Mouse (Mus musculus): Measurements from ENCODE around the gene Parp11. TPM values are rescaled to one million over a fixed set of nuclear protein-coding genes. Genes with fewer than 3 reads are reported as not detected.

The Parp11 gene
- polyA plus RNA-seq, 1 experiment = 4.3 TPM

- H3K36me3 ChIP-seq (ENCODE audit: control insufficient read depth, insufficient read depth) = no peaks in the 10 kb centered on the region
- no peak overlapping the region for H3K4me2 ChIP-seq (ENCODE audit: low read depth)
- no peaks in the 10 kb centered on the region for H3K79me2 ChIP-seq (ENCODE audit: control insufficient read depth, insufficient read depth)
- H3ac ChIP-seq (ENCODE audit: control insufficient read depth, insufficient read length) = no peak overlapping the region
- H3K27me3 ChIP-seq (ENCODE audit: control insufficient read depth, insufficient read depth, insufficient read length) = no peaks in the 10 kb centered on the region
- TF ChIP-seq MYOG (IDR thresholded peaks at IDR 0.05; ENCODE audit: control insufficient read depth in 1 of 3, insufficient read depth in 1 of 3, insufficient read length in 2 of 3, low read depth in 2 of 3) = no peak
- no peak for TF ChIP-seq POLR2AphosphoS2 (IDR thresholded peaks at IDR 0.05; ENCODE audit: insufficient read length, low read depth)
- H3K4me3 ChIP-seq = no peak overlapping the region
These were observed 20.2 kb downstream of the Parp11 start for GRCm38 (mm10) chr6:127466749-127467310.

DNA sequence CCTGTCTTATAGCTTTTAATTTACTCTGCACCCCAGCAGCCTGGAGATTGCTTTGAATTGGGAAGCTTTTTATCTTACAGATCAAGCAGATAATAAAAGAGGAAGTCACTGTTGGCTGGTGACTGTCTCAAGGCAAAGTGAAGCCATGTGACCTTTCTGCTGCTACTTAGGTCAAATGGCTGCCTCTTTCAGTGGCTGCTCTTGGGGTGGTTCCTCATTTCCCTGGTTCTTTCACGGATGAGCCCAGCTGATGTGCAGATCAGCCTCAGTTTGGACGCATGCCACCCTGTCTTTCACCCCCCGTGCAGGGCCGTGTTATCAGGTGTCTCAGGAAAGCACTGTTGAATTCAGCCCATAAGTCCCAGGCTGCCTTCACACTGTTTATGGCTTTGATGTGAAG is 25.4 kb downstream of the Parp11 start:
- no peaks in the 10 kb centered on the region for H3K27me3 ChIP-seq (ENCODE audit: control insufficient read depth, insufficient read depth, insufficient read length)
- H3K4me3 ChIP-seq = no peak overlapping the region
- H3K4me2 ChIP-seq (ENCODE audit: low read depth) = no peak overlapping the region
- no peaks in the 10 kb centered on the region for H3K79me2 ChIP-seq (ENCODE audit: control insufficient read depth, insufficient read depth)
- no peak overlapping the region for H3ac ChIP-seq (ENCODE audit: control insufficient read depth, insufficient read length)
- no peaks in the 10 kb centered on the region for H3K36me3 ChIP-seq (ENCODE audit: control insufficient read depth, insufficient read depth)
- no peak for TF ChIP-seq MYOG (IDR thresholded peaks at IDR 0.05; ENCODE audit: control insufficient read depth in 1 of 3, insufficient read depth in 1 of 3, insufficient read length in 2 of 3, low read depth in 2 of 3)
- no peak for TF ChIP-seq POLR2AphosphoS2 (IDR thresholded peaks at IDR 0.05; ENCODE audit: insufficient read length, low read depth)
- TF ChIP-seq TCF3 (IDR thresholded peaks at IDR 0.05; ENCODE audit: insufficient read length, low read depth) = no peak
- TF ChIP-seq REST (IDR thresholded peaks at IDR 0.05; ENCODE audit: insufficient read depth, insufficient read length) = no peak
- TF ChIP-seq MAX (IDR thresholded peaks at IDR 0.05; ENCODE audit: low read depth) = no peak
- TF ChIP-seq CEBPB (IDR thresholded peaks at IDR 0.05; ENCODE audit: insufficient read depth, poor library complexity, severe bottlenecking) = no peak
- no peak for TF ChIP-seq USF1 (IDR thresholded peaks at IDR 0.05; ENCODE audit: low read depth)

- Histone ChIP-seq H3K79me2 (ENCODE audit: control insufficient read depth, insufficient read depth) (no peaks in the 10 kb centered on the region), H3K36me3 (ENCODE audit: control insufficient read depth, insufficient read depth) (no peaks in the 10 kb centered on the region), H3K27me3 (ENCODE audit: control insufficient read depth, insufficient read depth, insufficient read length) (no peaks in the 10 kb centered on the region), H3K4me3 (no peak overlapping the region), H3K4me2 (ENCODE audit: low read depth) (no peak overlapping the region), H3ac (ENCODE audit: control insufficient read depth, insufficient read length) (no peak overlapping the region)
- TF ChIP-seq MAX (IDR thresholded peaks at IDR 0.05; ENCODE audit: low read depth) (no peak), E2F4 (IDR thresholded peaks at IDR 0.05; ENCODE audit: insufficient read depth) (no peak), POLR2AphosphoS2 (IDR thresholded peaks at IDR 0.05; ENCODE audit: insufficient read length, low read depth) (no peak), TCF3 (IDR thresholded peaks at IDR 0.05; ENCODE audit: insufficient read length, low read depth) (no peak), MYOD1 (IDR thresholded peaks at IDR 0.05; ENCODE audit: control insufficient read depth in 1 of 3, insufficient read length in 2 of 3, low read depth in 2 of 3) (no peak), USF1 (IDR thresholded peaks at IDR 0.05; ENCODE audit: low read depth) (no peak), MYOG (IDR thresholded peaks at IDR 0.05; ENCODE audit: control insufficient read depth in 1 of 3, insufficient read depth in 1 of 3, insufficient read length in 2 of 3, low read depth in 2 of 3) (no peak), SRF (IDR thresholded peaks at IDR 0.05; ENCODE audit: control insufficient read depth, insufficient read length, low read depth) (no peak), POLR2A (IDR thresholded peaks at IDR 0.05; ENCODE audit: insufficient read length, low read depth) (no peak), CEBPB (IDR thresholded peaks at IDR 0.05; ENCODE audit: insufficient read depth, poor library complexity, severe bottlenecking) (no peak), REST (IDR thresholded peaks at IDR 0.05; ENCODE audit: insufficient read depth, insufficient read length) (no peak), TCF12 (IDR thresholded peaks at IDR 0.05; ENCODE audit: insufficient read depth, poor library complexity, severe bottlenecking) (no peak)
These were observed 27.3 kb downstream of the Parp11 start for GRCm38 (mm10) chr6:127473961-127474360.

DNA sequence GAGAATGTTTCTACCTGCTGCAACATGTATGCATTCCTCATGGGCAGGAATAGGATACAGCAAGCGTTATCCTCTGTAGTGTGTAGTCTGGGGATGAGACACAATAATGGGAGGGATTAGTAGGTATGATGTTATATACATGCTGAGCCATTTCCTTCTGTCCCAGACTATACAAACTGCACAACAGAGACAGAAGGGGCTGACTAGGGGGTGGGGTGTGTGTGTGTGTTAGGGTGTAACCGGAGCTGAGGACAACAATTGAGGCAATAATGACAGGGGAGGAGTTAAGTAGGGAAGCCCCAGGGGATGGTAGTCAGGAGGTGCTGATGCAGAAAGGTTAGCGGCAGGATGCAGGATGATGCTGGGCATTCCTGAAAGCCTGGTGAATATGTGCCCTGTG is 28.6 kb downstream of the Parp11 start:
- TF ChIP-seq MAX (IDR thresholded peaks at IDR 0.05; ENCODE audit: low read depth) (no peak), USF1 (IDR thresholded peaks at IDR 0.05; ENCODE audit: low read depth) (no peak), REST (IDR thresholded peaks at IDR 0.05; ENCODE audit: insufficient read depth, insufficient read length) (no peak), CEBPB (IDR thresholded peaks at IDR 0.05; ENCODE audit: insufficient read depth, poor library complexity, severe bottlenecking) (no peak), POLR2AphosphoS2 (IDR thresholded peaks at IDR 0.05; ENCODE audit: insufficient read length, low read depth) (no peak), TCF12 (IDR thresholded peaks at IDR 0.05; ENCODE audit: insufficient read depth, poor library complexity, severe bottlenecking) (no peak), TCF3 (IDR thresholded peaks at IDR 0.05; ENCODE audit: insufficient read length, low read depth) (no peak), MYOD1 (IDR thresholded peaks at IDR 0.05; ENCODE audit: control insufficient read depth in 1 of 3, insufficient read length in 2 of 3, low read depth in 2 of 3) (no peak), POLR2A (IDR thresholded peaks at IDR 0.05; ENCODE audit: insufficient read length, low read depth) (no peak)
- no peaks in the 10 kb centered on the region for H3K36me3 ChIP-seq (ENCODE audit: control insufficient read depth, insufficient read depth)
- H3K79me2 ChIP-seq (ENCODE audit: control insufficient read depth, insufficient read depth) = no peaks in the 10 kb centered on the region
- no peaks in the 10 kb centered on the region for H3K27me3 ChIP-seq (ENCODE audit: control insufficient read depth, insufficient read depth, insufficient read length)
- H3ac ChIP-seq (ENCODE audit: control insufficient read depth, insufficient read length) = no peak overlapping the region
- H3K4me2 ChIP-seq (ENCODE audit: low read depth) = no peak overlapping the region
- no peak overlapping the region for H3K4me3 ChIP-seq

DNA sequence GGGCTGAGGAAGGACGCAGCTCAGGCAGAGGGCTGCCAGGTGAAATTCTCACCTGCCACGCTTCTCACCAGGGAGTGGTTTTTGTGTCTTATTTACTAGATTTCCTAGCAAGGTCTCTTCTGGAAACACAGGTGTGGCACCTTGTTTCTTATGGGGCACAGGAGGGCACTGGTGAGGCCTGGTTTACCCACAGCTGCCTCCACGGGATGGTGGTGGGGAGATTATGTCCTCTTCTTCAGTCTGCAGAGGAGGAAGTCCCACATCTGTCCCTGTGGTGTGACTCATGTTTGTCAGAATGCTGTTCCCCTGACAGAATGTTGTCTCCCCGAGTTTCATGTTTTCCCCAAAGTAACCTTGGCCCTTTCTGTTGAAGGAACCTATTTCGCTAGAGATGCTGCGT is 44.4 kb downstream of the Parp11 start:
- H3K4me3 ChIP-seq = no peak overlapping the region
- no peak for TF ChIP-seq TCF3 (IDR thresholded peaks at IDR 0.05; ENCODE audit: insufficient read length, low read depth)
- TF ChIP-seq CEBPB (IDR thresholded peaks at IDR 0.05; ENCODE audit: insufficient read depth, poor library complexity, severe bottlenecking) = no peak
- no peak for TF ChIP-seq MYOD1 (IDR thresholded peaks at IDR 0.05; ENCODE audit: control insufficient read depth in 1 of 3, insufficient read length in 2 of 3, low read depth in 2 of 3)
- TF ChIP-seq POLR2A (IDR thresholded peaks at IDR 0.05; ENCODE audit: insufficient read length, low read depth) = no peak
- TF ChIP-seq SRF (IDR thresholded peaks at IDR 0.05; ENCODE audit: control insufficient read depth, insufficient read length, low read depth) = no peak
- no peaks in the 10 kb centered on the region for H3K27me3 ChIP-seq (ENCODE audit: control insufficient read depth, insufficient read depth, insufficient read length)
- no peak overlapping the region for H3ac ChIP-seq (ENCODE audit: control insufficient read depth, insufficient read length)
- no peaks in the 10 kb centered on the region for H3K36me3 ChIP-seq (ENCODE audit: control insufficient read depth, insufficient read depth)
- no peaks in the 10 kb centered on the region for H3K79me2 ChIP-seq (ENCODE audit: control insufficient read depth, insufficient read depth)
- no peak overlapping the region for H3K4me2 ChIP-seq (ENCODE audit: low read depth)

Measured in myocyte (in vitro differentiated cells).